Mouse (Mus musculus) spleen, postnatal 10 days (tissue): Measurements from ENCODE around the gene Hmcn2.

Source experiments
- DNase-seq, 2 experiments: peaks; one replicate each; pipeline ENCODE4 v3.0.0; 2021 to 2022; ENCODE audit warnings: low spot score in 2 of 2

Hmcn2 gene

DNA sequence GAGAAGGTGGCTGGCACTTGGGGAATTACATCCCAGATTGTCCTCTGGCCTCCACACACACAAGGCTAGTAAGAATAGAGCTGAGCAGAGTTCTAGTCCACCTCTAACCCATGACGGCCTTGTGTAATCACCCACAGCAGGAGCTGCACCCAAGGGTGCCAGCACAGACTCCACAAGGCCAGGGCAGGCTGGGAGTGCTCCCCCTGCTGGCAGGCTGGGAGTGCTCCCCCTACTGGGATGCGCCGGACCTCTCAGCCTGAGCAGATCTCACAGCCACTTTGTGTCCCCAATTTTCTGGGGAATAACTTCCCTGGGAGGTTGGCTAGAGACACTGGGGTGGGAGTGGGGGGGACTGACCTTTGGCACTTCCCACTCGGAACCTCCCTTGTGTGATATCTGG, 68.7 kb downstream of the Hmcn2 start:
- DNase-seq = peak; percentile 32 to 68

DNA sequence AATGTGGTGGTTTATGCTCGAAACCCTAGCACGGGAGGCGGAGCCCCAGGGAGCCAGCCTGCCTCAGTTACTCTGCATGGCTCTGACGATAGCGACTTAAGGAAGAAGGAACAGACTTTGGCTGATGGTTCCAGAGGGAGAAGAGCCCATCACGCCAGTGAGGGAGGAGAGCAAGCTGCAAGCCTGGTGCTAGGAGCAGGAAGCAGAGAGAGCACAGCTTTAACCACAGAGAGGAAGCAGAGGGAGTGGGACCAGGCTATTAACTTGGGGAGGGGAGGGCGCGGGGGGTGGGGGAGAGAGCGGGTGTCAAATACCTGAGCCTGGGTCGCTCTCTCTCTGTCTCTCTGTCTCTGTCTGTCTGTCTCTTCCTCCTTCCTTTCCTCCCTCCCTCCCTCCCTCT, 102.8 kb downstream of the Hmcn2 start:
- no peak for DNase-seq

DNA sequence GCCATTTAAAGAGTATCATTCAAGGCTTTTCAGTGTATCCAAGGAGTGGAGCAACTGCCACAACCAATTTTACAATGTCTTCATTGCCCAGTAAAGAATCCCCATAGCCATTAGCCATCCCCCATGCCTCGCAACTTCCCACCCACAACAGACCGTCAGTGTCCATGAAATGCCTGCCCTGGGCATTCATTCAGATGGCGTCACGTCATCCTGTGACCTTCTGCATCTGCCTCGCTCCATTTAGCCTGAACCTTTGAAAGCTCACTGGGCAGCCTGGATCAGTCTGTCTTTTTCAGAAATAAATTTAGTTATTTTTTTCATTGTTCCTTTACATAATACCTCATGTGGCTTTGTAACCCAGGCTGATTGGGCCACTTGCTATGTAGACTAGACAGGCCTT, 103.8 kb downstream of the Hmcn2 start:
- no peak for DNase-seq

DNA sequence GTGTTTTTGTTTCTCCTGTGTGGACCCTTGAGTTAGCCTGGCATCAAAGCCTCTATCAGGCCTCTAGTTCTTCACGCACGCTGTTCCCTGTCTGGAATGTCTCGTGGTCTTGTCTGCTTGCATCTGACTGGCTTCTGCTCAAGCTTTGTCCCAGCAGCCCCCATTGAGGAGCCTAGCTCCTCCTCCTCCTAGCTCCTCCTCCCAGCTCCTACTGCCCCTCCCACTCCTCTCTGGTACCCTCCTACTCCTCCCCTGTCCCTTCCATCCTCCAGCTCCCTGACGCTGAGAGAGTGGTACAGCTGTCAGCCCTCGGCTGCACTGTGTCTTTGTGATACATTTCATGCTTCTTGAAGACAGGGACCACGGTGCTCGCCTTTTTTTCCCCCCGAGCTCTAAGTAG, 104.4 kb downstream of the Hmcn2 start:
- no peak for DNase-seq

DNA sequence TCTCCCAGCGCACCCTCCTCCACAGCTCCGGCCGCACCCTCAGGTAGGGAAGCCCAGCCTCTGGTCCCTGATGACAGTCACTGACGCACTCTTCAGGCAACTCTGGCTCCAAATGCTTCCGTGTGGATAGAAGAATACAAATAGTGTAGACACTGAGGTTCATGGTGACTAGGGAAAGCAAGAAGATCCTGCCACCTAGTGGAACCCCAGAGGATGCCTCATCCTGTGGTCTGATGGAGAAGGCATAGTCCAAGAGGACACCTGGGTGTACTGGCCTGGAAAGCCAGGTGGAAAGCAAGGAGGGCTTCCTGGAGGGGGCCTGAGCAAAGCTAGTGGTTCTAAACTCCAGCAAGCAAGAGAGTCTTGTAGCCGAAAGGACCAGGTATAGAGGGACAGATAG, 106.7 kb downstream of the Hmcn2 start:
- DNase-seq = no peak

DNA sequence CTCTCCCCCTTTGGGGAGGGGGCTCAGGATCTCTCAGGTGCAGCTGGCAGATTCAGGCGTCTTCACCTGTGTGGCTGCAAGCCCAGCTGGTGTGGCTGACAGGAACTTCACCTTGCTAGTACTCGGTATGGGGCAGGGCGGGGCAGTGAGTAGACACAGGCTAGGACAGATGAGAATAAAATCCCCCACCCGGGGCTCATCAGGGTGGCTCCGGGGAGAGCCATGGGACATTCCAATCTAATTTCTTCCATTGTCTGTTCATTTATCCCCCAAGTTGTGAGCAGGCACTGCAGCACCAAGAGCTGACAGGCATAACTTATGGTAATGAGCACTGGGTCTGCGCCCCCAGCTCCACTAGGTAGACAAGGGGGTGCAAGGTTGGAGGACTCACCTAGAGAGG, 108.4 kb downstream of the Hmcn2 start:
- no peak for DNase-seq

DNA sequence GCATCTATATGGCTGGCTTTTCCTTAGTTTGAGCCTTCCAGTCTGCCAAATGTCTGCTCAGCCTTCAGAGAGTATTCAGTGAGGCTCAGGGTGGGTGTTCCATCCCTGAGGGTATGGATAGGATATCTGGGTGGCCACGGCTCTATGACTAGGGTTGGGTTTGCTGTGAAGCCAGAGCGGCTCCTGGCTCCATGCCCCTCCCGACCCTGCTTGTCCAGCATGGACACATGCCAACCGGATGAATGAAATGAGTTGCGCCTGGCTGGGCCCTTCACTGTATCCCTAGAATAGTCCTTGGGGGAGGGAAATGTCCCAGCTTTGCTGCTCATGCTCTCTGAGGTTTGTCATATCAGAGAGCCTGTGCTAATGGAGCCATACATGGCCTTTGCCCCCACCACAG, 117.3 kb downstream of the Hmcn2 start:
- DNase-seq = no peak

DNA sequence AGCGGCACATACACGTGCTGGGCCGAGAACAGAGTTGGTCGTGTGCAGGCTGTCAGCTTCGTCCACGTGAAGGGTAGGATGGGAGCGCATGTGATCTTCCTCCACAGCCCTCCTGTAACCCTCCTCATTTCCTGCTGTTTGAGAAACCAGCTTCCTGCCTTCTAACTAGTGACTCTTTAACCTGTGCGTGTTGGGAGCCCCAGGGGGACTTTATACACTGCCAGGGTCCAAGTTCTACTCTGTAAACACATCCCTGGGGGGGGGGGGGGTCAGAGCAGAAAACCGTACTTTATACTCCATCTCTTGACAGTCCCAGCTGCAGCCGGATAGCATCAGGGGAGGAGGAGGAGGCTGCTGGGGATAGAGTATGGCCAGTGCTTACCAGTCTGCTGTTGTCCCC, 120.5 kb downstream of the Hmcn2 start:
- no peak for DNase-seq

DNA sequence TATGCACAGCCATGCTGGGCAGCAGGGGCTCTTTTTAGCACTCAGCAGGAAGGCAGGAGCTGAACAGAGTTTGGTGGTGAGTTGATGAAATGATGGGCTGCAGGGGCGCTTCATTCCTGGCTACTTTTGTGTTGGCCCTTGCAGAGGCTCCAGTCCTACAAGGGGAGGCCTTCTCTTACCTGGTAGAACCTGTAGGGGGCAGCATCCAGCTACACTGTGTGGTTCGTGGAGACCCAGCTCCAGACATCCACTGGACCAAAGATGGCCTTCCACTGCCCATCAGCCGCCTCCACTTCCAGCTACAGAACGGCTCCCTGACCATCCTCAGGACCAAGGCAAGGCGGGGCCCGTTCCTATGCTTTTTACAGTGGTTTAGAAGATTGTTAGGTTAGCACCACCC, 121.4 kb downstream of the Hmcn2 start:
- DNase-seq = peak; percentile 16 to 52

DNA sequence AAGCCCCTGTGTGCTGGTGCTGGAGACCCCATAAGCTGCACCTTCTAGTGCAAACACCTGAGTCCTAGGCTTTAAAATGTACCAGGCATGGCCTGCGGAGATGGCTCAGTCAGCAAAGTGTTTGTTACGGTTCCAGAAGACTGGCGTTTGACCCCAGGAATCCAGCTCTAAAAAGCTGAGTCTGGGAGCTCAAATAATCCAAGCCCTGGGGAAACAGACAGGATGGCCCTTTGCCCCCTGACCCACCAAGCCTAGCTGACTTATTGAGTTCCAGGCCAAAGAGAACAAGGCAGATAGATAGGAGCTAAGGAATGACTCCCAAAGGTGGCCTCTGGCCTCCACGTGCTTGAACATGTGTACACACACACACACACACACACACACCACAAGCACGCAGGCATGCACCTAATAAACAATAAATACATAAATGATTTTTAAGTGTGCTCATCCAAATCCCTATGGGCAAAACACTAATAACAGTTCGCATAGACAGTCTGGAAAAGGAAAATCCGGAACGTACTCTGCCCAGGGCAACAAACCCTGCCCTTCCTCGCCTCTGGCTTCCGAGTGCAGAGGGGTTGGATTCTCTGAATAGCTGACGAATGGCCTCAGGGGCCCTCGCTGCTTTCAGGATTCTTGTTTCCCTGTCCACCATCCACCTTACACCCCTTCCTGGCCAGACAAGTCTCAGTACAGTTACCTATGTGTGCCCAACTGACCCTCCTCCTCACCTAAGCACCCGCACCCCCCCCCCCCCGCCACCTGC, 123.4 kb downstream of the Hmcn2 start:
- DNase-seq = no peak

DNA sequence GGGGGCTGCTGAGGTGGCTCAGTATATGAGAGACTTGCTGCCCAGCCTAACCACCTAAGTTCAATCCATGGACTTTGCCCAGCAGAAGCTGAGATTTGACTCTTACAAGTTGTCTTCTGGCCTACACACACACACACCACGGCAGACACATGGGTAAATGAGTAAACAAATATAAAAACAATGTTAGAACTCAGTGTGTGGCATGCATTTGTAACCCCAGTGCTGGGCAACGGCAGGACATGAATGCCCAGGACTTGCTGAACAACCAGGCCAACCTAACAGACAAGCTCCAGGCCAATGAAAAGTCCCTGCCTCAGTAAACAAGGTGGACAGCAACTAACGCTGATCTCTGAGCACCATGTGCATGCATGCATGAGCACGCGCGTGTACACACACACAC, 125.4 kb downstream of the Hmcn2 start:
- no peak for DNase-seq

DNA sequence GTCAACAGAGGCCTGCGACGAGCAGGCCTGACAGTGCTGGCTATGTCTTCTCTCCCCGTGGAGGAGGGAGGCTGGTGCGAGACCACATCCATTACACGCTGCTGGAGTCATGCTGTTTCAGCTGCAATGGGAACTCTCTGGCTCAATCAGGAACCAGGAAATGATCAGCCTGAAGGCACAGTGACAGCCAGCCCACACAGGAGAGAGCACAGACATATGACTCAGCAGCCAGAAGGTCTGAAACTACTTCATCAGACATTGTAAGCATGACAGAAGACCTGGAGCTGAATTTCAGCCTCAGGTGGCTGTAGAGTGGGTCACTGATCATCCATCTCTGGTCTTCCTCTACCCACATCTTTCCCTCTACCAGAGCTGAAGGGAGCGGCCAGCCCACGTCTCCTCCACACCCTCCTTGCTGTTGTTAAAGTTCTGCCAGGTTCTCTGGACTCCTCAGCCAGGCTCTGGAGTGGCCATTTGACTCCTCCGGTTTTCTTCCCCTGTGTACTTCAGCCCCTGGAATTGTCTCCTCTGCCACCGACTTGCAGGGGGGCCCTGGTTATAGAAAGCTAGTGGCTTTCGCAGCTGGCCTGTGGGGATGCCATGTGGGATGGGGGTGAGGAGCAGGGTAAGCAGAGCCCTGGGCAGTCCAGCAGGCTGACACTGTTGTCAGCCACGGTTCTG, 128.4 kb downstream of the Hmcn2 start:
- DNase-seq = no peak

DNA sequence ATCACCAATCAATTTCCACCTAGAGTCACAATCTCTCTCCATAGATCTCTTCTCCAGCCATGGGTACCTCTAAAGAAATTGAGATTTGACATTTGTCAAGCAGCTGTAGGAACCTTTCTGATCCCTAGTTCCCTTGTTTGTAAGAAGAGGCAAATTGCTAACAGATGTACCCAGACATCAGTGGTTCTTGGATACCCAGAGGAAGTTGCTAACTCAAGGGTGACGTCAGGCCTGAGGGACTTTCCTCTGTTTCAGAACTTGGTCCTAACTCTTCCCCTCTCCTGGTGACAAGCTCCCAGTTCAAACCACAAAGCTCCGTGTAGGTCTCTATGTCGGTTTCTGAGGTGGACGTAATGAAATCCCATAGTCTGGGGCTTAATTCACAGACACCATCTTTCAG, 131.8 kb downstream of the Hmcn2 start:
- DNase-seq = no peak

DNA sequence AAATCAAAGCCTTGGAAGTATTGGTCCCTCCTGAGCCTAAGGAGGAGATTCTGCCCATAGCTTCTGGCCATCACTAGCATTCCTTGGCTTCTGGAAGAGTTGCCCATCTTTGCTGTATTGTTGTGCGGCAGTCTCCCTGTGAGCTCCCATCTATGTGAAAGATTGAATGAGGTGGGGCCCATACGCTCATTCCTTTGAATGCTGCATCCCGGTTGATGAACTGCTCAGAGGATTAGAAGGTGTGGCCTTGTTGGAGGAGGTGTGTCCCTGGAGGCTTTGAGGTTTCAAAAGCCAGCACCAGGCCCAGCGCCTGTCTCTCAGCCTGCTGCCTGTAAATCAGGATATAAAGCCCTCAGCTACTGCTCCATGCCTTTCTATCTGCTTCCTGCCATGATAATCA, 132.2 kb downstream of the Hmcn2 start:
- no peak for DNase-seq

DNA sequence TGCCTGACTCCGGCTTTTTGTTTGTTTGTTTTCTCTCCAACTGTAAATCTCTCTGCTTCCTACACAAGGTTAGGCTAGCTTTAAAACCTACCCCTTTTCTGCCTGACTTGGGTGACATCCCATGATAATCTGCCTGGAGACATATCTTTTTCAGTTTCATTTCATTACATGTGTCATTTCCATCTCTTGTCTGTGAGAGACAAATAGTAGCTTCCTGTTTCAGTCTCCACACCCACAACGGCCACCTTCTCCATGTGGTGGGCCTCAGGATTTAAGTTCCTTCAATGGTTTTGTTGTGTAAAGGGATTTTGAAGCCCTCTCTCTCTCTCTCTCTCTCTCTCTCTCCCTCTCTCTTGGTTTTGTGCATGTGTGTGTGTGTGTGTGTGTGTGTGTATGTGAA, 133.3 kb downstream of the Hmcn2 start:
- DNase-seq = no peak

DNA sequence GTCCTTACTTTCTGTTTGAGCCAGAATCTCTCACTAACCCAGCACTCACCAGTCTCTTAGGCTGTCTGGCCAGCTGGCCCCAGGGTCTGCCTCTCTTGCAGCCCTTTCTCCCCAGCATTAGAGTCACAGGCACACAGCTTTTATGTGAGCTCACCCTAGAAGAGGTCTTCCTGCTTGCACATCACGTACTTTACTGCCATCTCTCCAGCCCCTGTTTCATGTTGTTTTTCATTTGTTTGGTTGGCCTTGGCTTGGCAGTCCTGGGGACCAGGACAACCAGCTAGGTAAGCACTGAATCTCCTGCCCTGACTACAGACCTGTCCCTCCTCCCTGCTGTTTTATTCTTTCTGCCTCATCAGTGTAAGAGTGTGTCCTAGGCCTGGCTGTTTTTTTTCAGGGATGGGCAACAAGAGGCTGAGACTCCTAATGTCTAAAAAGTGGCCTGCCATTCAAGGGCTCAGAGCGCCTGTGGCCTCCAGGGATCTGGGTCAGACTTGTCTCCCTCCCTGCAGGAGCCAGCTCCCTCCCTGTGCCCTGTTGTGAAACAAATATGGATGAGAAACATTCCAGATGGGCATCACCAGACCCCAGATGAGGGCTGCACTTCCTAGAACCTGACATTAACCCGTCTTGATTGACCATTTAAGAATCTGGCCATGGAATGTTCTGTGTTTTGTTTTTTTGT, 134.7 kb downstream of the Hmcn2 start:
- DNase-seq = no peak

DNA sequence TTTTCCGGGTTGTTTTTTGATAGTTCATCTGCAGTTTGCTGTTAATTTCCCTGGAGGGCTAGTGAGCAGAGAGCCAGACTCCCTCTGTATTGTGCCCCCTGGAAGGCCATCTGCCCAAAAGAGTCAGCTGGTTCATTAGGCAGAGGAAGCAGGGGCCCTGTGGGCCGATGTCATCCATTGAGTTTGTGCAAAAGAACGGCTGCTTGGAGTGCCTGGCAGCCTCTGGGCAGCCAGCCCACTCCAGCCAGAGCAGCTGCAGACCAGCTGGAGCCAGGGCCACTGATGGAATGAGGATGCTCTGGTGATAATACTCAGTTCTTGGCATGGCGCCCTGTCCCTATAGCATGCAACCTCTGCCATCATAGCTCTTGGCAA, 135.2 kb downstream of the Hmcn2 start:
- no peak for DNase-seq

DNA sequence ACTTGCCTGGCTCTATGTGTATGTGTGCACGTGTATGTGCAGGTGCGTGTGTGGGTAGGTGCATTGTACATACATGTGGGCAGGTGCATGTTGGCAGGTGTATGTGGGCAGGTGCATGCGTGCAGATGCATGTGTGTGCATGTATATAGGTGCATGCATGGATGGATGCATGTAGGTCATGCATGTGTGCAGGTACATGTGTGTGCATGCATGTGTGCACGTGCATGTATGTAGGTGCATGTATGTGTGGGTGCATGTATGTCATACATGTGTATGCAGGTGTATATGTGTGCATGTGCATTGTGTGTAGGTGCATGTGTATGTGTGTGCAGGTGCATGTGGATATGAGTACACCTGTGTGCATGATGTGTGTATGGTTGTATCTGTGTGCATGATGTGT, 135.7 kb downstream of the Hmcn2 start:
- no peak for DNase-seq

DNA sequence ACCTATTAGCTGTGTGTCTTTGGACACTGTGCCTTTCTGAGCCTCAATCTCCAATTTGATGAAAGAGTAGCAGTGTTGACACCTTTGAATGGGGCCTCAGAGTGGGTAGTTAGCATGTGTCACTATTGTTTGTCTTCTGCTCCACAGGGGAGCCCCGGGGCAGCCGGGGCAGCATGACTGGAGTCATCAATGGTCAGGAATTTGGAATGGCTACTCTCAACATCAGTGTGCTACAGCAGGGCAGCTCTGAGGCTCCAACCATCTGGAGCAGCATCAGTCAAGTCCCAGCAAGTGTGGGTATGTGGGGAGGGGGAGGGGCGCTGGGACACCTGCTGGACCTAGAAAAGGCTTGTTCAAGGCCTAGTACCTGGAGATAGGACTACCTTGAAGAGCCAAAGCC, 136.4 kb downstream of the Hmcn2 start:
- DNase-seq = no peak

DNA sequence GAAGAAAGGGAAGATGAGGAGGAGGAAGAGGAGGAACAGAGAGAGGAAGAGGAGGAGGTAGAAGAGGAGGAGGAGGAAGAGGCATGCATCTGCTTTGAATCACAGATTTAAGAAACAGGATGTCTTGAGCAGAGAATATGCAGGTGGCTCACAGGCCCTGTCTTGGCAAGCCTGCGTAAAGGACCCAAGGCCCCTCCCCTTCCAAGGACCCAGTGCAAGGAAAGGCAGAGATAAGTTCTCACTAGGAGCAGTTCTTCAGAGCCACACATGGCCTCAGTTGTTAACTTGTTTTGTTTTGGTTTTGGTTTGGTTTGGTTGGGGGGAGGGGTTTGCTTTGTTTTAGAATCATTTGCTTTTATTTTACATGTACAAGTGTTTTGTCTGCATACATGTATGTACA, 137.3 kb downstream of the Hmcn2 start:
- DNase-seq = no peak

DNA sequence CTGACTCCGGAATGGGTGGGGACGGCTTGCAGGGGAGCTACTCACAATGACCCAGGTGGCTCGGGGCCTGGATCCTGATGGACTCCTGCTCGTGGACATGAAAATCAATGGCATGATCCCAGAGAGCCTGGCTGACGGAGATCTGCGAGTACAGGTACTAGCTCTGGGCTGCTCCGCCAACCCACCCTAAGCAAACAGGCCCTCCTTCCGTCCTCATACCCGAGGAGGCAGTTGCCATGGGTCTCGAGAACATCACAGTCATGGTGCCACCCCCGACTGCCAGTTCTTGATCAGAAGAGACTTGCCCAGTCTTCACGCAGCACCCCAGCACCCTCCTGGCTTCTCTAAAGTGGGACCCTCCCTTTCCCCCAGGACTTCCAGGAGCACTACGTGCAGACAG, 138.8 kb downstream of the Hmcn2 start:
- DNase-seq = no peak

DNA sequence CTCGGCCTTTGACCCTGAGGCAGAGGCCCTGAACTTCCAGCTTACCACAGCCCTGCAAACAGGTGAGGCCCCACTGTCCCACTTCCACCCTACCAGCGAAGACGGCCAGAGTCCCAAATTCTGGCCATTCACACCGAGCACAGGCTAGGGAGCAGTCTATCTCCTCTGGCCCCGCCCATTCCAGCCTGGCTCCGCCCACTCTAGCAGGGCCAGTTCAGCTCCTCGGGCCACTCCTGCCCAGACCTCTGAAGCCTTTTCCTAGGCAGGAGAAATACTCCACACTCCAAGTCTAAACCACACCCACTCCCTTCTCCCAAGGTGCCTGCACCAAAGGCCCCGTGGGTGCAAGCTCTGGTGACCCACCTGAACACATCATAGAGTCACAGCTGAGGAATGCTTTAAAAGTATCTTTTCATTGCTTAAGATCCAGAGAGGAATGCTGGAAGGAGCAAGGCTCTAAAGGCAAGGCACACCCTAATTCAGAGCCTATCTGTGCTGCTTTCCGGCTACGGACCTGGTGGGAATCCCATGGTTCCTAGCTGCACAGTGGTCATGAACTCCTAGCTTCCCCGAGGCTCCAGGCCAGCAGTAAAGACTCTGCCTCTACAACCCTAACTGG, 139.5 kb downstream of the Hmcn2 start:
- peak in 1 of 2 experiments; percentile 47 for DNase-seq

DNA sequence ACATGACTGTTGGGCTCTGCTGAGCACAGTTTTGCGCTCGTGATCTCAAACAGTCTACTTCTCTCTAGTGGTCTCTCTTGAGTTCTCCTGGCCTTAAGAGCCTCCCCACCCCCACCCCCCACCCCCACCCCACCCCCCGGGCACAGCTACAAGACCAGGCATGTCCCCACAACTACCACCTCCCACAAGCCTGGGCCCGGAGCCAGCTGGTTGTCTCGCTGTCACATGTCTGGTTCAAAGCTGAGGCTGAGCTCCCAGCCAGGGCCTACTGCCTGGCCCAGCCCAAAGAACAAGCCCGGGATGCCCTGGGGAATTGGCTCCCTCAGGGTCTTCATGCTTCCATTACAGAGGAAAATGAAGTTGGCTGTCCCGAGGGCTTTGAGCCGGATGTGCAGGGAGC, 140.1 kb downstream of the Hmcn2 start:
- no peak for DNase-seq
